Mouse (Mus musculus): ENCODE measurements around the gene Krit1. TPM values are rescaled to one million over a fixed set of nuclear protein-coding genes. Genes with fewer than 3 reads are reported as not detected.
"Not testable (repeated sequence)": the region's sequence is repeated elsewhere in the genome, so short reads cannot be mapped to it uniquely, and the experiment has no call there.

Krit1 gene
- polyA plus RNA-seq, 1 experiment from 2014 or later = 52.0 TPM

DNA sequence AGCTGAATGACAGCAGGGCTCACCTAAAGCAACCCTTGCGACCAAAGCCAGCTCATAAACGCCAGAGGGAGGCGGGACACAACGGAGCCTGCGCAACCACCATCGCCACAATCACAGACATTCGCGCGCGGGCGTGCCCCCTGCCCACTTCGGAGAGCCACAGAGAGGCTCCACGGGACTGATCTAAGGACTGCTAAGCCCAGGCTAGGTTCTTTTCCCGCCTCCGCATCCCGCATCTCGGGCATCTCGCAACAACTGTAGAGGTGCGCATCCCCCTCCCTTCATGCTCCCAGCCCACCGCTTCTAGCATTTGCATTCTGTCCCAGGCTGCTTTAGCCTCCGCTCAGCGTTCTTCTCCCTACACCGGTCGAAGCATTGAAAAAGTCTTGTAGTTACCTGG is 42.0 kb downstream of the Krit1 start, which contains the start of gene Lrrd1:
TSS of gene Lrrd1 (plus strand) at position 148 of the 400 bp plus-strand sequence.
- Histone ChIP-seq H3K9me3 (ENCODE audit: control insufficient read depth, low read length) (no peaks in the 10 kb centered on the region), H3K9ac (ENCODE audit: low read length) (peak within 1 kb of the TSS; percentile 53), H3K4me2 (ENCODE audit: low read depth, severe bottlenecking) (peak within 1 kb of the TSS; percentile 71), H3K4me3 (ENCODE audit: low read depth, low read length) (peak within 1 kb of the TSS; percentile 34), H3K4me1 (ENCODE audit: control insufficient read depth, insufficient read depth, low read length) (no peaks in the 10 kb centered on the region), H3K27me3 (ENCODE audit: control insufficient read depth, insufficient read depth, low read length) (no peaks in the 10 kb centered on the region), H3K36me3 (ENCODE audit: control insufficient read depth, insufficient read depth, low read length) (no peaks in the 10 kb centered on the region), H3K27ac (replicated peaks; ENCODE audit: low read depth, low read length) (no peak within 1 kb of the TSS)
- WGBS = 4% methylated on average over 24 of the region's 24 CpGs
- ATAC-seq (ENCODE audit: insufficient number of reproducible peaks, low FRiP score, low TSS enrichment, low read depth) (no peak), DNase-seq (ENCODE audit: low spot score) (peak; percentile 53)

DNA sequence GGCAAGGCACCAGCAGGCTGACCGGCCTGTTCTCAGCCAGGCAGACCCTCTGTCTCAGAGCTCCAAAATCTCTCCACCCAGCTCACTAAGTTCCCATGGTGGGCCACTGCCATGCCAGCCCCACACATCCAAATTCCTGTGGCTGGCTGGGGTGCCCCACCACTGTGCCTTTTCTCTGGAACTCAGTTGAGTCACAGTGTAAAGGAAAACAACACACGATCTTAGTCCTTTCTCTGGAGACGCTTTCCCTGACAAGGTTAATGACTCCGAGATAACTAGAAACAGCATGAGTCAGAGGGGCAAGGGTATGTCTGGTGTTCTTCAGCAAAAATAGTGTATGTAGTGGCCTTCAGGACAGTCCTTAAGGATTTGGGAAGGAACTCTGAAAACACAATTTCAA is 67.2 kb downstream of the Krit1 start:
- H3K27ac ChIP-seq (replicated peaks; ENCODE audit: low read depth, low read length) = no peak overlapping the region
- DNase-seq (ENCODE audit: low spot score) (no peak), ATAC-seq (ENCODE audit: insufficient number of reproducible peaks, low FRiP score, low TSS enrichment, low read depth) (no peak)
- no peak overlapping the region for H3K4me2 ChIP-seq (ENCODE audit: low read depth, severe bottlenecking)
- no peaks in the 10 kb centered on the region for H3K9me3 ChIP-seq (ENCODE audit: control insufficient read depth, low read length)
- H3K27me3 ChIP-seq (ENCODE audit: control insufficient read depth, insufficient read depth, low read length) = no peaks in the 10 kb centered on the region
- H3K9ac ChIP-seq (ENCODE audit: low read length) = no peak overlapping the region
- H3K4me1 ChIP-seq (ENCODE audit: control insufficient read depth, insufficient read depth, low read length) = no peaks in the 10 kb centered on the region
- no peak overlapping the region for H3K4me3 ChIP-seq (ENCODE audit: low read depth, low read length)
- WGBS = 72% methylated on average over 4 of the region's 4 CpGs
- no peaks in the 10 kb centered on the region for H3K36me3 ChIP-seq (ENCODE audit: control insufficient read depth, insufficient read depth, low read length)

DNA sequence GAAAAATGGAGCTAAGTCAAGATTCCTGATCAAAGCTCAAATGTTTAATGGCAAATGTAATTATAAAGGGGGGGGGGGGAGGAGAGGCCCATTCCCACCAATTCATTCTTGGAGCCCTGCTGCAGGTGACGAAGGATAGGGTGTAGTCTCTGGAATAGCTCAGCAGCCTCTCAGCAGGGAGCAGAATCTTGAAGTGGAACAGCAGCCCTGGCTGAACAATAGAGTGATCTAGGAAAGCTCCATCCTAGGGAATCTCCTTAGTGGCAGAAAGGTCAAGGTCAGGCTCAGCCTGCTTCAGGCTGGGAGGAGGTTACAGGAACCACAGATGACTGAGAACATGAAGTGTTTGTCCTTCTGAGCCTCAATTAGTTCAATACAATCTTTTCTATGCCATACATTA is 69.4 kb downstream of the Krit1 start:
- H3K9me3 ChIP-seq (ENCODE audit: control insufficient read depth, low read length) = no peaks in the 10 kb centered on the region
- H3K36me3 ChIP-seq (ENCODE audit: control insufficient read depth, insufficient read depth, low read length) = no peaks in the 10 kb centered on the region
- ATAC-seq (ENCODE audit: insufficient number of reproducible peaks, low FRiP score, low TSS enrichment, low read depth) (no peak), DNase-seq (ENCODE audit: low spot score) (no peak)
- 83% methylated on average over 1 of the region's 1 CpGs for WGBS
- H3K9ac ChIP-seq (ENCODE audit: low read length) = no peak overlapping the region
- H3K4me2 ChIP-seq (ENCODE audit: low read depth, severe bottlenecking) = no peak overlapping the region
- H3K4me3 ChIP-seq (ENCODE audit: low read depth, low read length) = no peak overlapping the region
- no peaks in the 10 kb centered on the region for H3K27me3 ChIP-seq (ENCODE audit: control insufficient read depth, insufficient read depth, low read length)
- H3K4me1 ChIP-seq (ENCODE audit: control insufficient read depth, insufficient read depth, low read length) = no peaks in the 10 kb centered on the region
- H3K27ac ChIP-seq (replicated peaks; ENCODE audit: low read depth, low read length) = no peak overlapping the region

DNA sequence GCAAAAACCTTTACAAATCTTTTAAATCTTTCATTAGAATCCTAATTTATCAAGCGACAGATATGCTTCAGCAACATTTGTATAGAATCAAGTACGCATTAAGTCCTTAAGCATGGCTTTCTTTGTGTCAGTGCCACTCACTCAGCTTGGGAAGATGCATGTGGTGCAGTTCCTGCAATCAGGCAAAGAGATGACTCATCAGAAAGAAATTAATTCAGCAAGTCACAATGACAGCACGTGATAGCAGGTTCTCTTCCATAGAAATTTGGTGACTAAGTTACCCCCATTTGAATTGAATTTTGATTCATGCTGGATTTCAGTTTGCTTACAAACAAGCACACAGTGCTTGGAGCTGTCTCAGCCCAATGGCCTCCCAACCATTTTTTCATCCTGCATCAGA is 70.5 kb downstream of the Krit1 start:
- ATAC-seq (ENCODE audit: insufficient number of reproducible peaks, low FRiP score, low TSS enrichment, low read depth) = no peak
- WGBS = 89% methylated on average over 3 of the region's 3 CpGs

DNA sequence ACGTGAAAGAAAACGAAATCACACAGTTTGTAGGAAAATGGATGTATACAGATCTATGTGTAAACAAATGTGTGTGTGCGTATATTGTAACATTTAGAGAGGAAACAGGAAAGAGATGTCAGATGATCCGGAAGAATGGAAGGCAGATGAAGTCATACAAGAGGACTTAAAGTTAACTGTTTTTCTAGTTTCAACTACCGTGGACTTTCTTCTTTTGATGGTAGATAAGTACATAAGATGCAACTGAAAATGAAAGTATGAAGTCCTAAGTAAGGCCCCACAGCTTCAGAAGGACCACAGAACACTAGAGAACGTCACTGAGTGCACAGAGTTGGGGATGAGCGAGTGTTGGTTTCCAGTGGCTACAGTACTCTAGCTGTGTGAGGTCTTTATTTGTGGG is 83.9 kb downstream of the Krit1 start:
- WGBS = 89% methylated on average over 7 of the region's 7 CpGs
- H3K36me3 ChIP-seq (ENCODE audit: control insufficient read depth, insufficient read depth, low read length); H3K9ac ChIP-seq (ENCODE audit: low read length); ATAC-seq (ENCODE audit: insufficient number of reproducible peaks, low FRiP score, low TSS enrichment, low read depth); H3K27ac ChIP-seq (replicated peaks; ENCODE audit: low read depth, low read length); H3K4me2 ChIP-seq (ENCODE audit: low read depth, severe bottlenecking); DNase-seq (ENCODE audit: low spot score); H3K4me3 ChIP-seq (ENCODE audit: low read depth, low read length); H3K9me3 ChIP-seq (ENCODE audit: control insufficient read depth, low read length); H3K27me3 ChIP-seq (ENCODE audit: control insufficient read depth, insufficient read depth, low read length); H3K4me1 ChIP-seq (ENCODE audit: control insufficient read depth, insufficient read depth, low read length): not testable (repeated sequence)

More for the DNA sequence above, 70.5 kb downstream of the Krit1 start:
- no peak overlapping the region for H3K27ac ChIP-seq (replicated peaks; ENCODE audit: low read depth, low read length)
- DNase-seq (ENCODE audit: low spot score) = no peak
- H3K9me3 ChIP-seq (ENCODE audit: control insufficient read depth, low read length) = no peaks in the 10 kb centered on the region
- H3K9ac ChIP-seq (ENCODE audit: low read length) = no peak overlapping the region
- H3K27me3 ChIP-seq (ENCODE audit: control insufficient read depth, insufficient read depth, low read length) = no peaks in the 10 kb centered on the region
- H3K36me3 ChIP-seq (ENCODE audit: control insufficient read depth, insufficient read depth, low read length) = no peaks in the 10 kb centered on the region
- H3K4me3 ChIP-seq (ENCODE audit: low read depth, low read length) = no peak overlapping the region
- H3K4me1 ChIP-seq (ENCODE audit: control insufficient read depth, insufficient read depth, low read length) = no peaks in the 10 kb centered on the region
- no peak overlapping the region for H3K4me2 ChIP-seq (ENCODE audit: low read depth, severe bottlenecking)

DNA sequence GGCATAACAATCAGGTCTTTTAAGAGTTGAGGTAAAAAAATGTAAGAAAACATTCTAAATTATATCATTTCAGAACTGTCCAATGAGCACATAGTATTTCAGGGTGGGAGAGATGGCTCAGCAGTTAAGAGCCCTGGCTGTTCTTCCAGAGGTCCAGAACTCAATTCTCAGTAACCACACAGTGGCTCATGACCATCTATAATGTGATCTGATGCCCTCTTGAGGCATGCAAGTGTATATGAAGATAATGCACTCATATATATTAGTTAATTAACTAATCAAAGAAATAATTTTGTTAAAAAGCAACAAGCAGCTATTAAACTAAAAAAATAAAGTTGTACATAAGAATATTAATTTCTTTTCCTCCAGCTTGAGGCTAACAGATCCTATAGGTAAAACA is 86.2 kb downstream of the Krit1 start:
- Histone ChIP-seq H3K27ac (replicated peaks; ENCODE audit: low read depth, low read length) (no peak overlapping the region), H3K9ac (ENCODE audit: low read length) (no peak overlapping the region), H3K4me1 (ENCODE audit: control insufficient read depth, insufficient read depth, low read length) (no peaks in the 10 kb centered on the region), H3K4me3 (ENCODE audit: low read depth, low read length) (no peak overlapping the region), H3K4me2 (ENCODE audit: low read depth, severe bottlenecking) (no peak overlapping the region), H3K9me3 (ENCODE audit: control insufficient read depth, low read length) (no peaks in the 10 kb centered on the region), H3K27me3 (ENCODE audit: control insufficient read depth, insufficient read depth, low read length) (no peaks in the 10 kb centered on the region), H3K36me3 (ENCODE audit: control insufficient read depth, insufficient read depth, low read length) (no peaks in the 10 kb centered on the region)
- DNase-seq (ENCODE audit: low spot score) = no peak
- ATAC-seq (ENCODE audit: insufficient number of reproducible peaks, low FRiP score, low TSS enrichment, low read depth) = no peak

DNA sequence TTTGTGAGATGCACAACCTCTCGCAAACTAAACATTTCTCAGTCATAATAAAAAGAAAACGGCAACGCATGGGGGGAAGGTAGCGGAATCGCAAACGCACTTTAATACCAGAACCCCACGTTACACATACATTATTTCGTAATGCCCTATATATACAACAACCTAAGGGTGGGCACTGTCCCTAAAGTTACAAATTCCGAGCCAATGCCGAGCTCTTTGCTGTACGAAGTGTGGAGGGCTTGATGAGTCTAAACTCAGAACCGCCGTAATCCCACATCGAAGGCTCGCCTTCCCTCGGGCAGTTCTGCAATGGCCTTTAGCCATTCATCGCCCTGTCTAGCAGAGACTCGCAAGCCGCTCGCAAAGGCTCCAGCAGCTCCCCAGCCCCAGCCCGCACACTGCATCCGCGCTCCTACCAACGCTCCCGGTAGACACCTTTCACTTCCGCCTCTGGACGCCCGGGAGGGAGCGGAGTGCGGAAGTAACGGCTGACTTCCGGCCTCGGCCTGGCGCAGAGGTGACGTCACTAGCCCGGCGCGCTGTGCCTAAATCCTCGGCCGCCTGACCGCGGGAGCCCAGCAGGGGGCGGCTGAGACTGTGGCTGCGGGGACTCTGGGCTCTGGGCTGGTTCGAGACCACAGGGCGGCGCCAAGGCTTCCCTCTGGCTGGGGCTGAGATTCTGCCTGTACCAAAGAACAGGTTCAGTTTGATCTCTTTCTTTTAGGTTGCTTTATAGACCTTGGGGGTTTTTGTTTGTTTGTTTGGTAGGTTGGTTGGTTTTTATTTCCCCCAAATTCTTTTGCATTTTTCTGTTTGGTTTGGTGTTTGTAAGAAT is 90.7 kb downstream of the Krit1 start, which contains the start of gene Mterf1a:
TSS of gene Mterf1a (minus strand) at position 475 of the 835 bp plus-strand sequence.
- Histone ChIP-seq H3K4me3 (ENCODE audit: low read depth, low read length) (peak within 1 kb of the TSS; percentile 31), H3K9ac (ENCODE audit: low read length) (peak within 1 kb of the TSS; percentile 13; the same call in 1 of the 2 replicates), H3K4me2 (ENCODE audit: low read depth, severe bottlenecking) (peak within 1 kb of the TSS; percentile 42)
- H3K9me3 ChIP-seq (ENCODE audit: control insufficient read depth, low read length); DNase-seq (ENCODE audit: low spot score); H3K27me3 ChIP-seq (ENCODE audit: control insufficient read depth, insufficient read depth, low read length); H3K36me3 ChIP-seq (ENCODE audit: control insufficient read depth, insufficient read depth, low read length); H3K4me1 ChIP-seq (ENCODE audit: control insufficient read depth, insufficient read depth, low read length); H3K27ac ChIP-seq (replicated peaks; ENCODE audit: low read depth, low read length): not testable (repeated sequence)
- WGBS = 3% methylated on average over 6 of the region's 47 CpGs
- peak; percentile 95 for ATAC-seq (ENCODE audit: insufficient number of reproducible peaks, low FRiP score, low TSS enrichment, low read depth)

DNA sequence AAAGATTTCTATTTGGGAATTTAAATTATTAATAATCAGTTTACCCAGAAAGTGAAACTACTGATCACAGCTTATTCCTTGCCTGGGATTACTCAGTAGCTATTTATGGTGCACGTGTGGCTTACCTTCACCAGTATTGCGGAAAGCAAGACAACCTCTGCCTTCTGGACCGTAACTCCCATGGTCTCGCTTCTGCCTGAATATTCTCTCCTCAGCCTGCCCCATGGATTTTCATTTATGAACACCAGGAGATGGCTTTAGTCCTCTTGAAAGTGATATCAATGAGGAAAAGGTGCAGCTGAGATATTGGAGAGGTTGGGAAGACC is 91.3 kb downstream of the Krit1 start:
- H3K9me3 ChIP-seq (ENCODE audit: control insufficient read depth, low read length); H3K4me2 ChIP-seq (ENCODE audit: low read depth, severe bottlenecking); H3K36me3 ChIP-seq (ENCODE audit: control insufficient read depth, insufficient read depth, low read length); DNase-seq (ENCODE audit: low spot score); ATAC-seq (ENCODE audit: insufficient number of reproducible peaks, low FRiP score, low TSS enrichment, low read depth); H3K27me3 ChIP-seq (ENCODE audit: control insufficient read depth, insufficient read depth, low read length); H3K27ac ChIP-seq (replicated peaks; ENCODE audit: low read depth, low read length); H3K9ac ChIP-seq (ENCODE audit: low read length); H3K4me3 ChIP-seq (ENCODE audit: low read depth, low read length); H3K4me1 ChIP-seq (ENCODE audit: control insufficient read depth, insufficient read depth, low read length): not testable (repeated sequence)
- 92% methylated on average over 4 of the region's 4 CpGs for WGBS
